Mouse (Mus musculus) embryo, embryonic 10.5 days (tissue): ENCODE measurements around the gene Slc31a1.

Source experiments
- DNase-seq: peaks from one replicate; pipeline ENCODE4 v3.0.0-alpha.2; 2015; ENCODE audit warnings: low spot score

Slc31a1 gene

DNA sequence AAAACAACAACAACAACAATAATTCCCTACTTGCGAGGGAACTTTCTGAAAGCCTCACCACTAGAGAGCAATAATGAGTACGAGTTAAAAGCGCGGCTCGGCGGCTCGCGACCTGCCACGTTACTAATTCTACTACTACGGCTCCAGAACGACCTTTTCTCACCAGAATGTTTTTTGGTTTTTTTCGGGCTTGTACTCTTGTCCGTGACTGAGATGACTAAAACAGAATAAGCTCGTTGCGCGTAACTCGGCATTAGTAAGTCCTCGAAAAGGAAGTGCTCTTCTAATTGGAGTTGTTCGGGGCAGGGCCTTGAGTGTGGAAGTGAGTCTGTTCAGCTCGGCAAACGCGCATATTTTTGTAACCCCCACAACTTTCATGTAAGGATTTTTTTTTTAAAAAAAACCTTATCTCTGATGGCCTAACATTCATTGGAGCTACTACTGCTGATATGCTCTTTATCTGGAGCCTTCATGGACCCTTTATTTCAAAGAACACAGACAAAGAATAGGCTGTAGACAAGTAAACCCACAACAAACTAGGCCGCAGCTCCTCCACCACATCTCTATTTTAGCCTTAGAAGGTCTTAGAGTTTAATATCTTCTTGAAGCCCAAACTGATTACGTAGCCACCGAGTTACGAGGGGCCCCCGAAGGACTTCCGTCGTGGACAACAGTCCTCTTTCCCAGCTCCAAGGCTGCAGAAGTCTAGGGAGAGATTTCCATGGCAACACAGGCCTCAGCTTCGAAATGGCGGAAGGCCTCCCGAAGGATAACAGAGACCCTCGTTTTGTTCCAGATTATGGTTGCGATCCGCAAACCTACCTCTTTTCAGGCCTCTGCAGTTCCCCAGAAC lies 47.4 kb downstream of the Slc31a1 start:
- peak; percentile 86 for DNase-seq

DNA sequence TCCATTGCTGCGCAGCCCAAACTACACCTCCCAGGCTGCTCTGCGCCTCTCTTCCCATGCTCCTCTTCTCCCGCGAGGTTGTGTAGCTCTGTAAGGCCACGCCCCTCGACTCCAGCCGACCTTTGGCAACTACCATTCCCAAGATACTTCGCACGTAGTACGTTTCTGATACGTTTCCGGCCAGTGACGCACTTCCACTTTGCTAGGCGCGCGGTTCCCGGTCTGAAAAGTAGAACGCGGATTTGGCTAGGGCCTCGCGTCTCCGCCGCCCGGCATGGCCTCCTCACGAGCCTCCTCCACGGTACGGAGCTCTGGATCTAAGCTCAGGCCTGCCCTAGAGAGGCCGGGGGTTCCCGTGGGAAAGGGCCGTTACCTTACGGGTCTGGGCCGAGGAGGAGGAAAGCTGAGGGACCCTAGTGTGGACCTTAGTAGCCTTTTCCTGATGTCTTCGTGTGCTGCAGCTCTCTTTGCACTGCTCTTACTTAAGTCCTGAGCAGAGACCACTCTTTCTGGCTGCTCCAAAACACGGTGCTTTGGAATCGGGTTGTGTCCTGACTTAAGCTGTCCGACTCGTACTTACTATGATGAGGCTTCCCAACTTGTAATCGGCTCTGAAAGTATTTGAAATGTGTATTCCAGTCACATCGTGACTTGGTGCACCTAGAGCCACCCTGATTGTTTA lies 48.2 kb downstream of the Slc31a1 start, which contains the start of the genes Cdc26 and Prpf4:
Cdc26 (minus strand) TSS at position 42 of the 682 bp plus-strand sequence.
Prpf4 (plus strand) TSS at position 197 of the 682 bp plus-strand sequence.
- DNase-seq: peak; percentile 100

DNA sequence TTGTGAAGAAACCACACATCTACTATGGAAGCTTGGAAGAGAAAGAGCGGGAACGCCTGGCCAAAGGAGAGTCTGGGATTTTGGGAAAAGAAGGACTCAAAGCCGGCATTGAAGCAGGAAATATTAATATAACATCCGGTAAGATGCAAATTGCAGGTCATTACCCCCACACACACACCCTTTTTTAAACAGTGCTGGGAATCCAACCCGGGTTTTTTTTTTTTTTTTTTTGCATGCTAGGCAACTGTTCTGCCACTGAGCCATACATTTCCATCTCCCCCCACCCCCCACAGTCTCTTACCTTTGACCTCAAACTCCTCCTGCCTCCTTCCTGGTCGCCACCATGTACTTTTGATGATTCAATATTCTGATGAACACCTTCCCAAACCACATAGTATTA lies 49.1 kb downstream of the Slc31a1 start:
- DNase-seq: peak; percentile 6

DNA sequence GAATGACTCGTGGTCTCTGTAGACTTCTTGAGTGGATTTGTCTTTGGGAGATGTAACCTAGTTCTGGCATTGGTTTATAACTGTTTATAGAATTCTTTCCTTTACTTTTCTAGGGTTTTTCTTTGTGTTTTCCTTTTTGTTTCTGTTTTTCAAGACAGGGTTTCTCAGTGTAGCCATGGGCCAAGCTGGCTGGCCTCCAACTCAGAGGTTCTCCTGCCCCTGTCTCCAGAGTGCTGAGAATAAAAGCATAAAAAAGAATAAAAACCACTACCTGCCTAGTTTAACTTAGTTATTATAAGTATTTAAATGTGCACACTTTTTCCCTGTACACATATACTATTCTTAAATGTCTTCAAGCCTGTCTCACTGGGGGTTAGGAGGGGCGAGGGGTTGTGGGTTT lies 49.8 kb downstream of the Slc31a1 start:
- DNase-seq: no peak

DNA sequence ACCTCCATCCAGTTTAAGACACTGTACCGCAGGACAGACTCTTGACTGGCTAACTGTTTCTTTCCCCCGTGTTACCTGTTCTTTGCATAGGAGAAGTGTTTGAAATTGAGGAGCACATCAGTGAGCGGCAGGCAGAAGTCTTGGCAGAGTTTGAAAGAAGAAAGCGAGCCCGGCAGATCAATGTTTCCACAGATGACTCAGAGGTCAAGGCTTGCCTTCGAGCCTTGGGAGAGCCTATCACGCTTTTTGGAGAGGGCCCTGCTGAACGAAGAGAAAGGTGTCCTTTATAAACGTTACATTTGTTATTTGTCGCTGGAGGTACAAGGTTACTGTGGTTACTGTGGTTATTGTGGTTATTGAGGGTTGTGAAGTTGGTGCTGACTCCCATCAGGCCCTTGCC lies 51.1 kb downstream of the Slc31a1 start:
- no peak for DNase-seq

DNA sequence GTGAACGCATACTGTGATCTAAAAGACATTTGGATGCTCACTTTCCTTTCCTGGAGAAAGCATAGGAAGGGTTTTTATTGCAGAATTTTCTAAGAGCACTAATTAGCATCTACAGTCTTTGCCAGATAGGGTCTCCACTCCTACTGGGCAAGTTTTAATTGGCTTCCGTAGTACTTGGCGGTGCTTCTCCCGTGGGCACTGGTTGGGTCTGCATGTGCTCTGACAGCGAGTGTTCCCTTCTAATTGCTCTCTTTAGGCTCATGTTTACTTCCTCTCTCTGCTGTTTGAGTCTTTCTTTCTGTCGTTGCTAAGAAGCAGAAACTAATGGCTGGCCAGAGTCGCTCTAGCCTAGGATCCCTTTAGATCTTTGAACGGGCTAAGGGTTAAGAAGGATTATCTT lies 57.9 kb downstream of the Slc31a1 start:
- no peak for DNase-seq

DNA sequence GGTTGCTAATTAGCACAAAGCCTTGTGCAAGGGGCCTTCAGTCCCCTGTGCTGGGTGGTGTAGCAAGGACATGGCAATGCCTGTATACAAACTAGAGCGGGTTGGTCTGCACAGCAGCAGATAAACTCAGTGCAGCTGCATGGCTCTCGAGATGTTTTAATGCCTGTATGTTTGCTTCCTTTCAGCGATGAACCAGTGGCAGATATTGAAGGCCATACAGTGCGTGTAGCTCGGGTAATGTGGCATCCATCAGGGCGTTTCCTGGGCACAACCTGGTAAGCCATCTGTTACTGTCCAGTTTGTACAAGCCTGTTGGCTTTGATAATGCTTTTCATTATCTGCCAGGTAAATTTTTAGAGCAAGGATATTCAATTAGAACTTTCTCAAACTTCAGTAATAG lies 58.6 kb downstream of the Slc31a1 start:
- no peak for DNase-seq

DNA sequence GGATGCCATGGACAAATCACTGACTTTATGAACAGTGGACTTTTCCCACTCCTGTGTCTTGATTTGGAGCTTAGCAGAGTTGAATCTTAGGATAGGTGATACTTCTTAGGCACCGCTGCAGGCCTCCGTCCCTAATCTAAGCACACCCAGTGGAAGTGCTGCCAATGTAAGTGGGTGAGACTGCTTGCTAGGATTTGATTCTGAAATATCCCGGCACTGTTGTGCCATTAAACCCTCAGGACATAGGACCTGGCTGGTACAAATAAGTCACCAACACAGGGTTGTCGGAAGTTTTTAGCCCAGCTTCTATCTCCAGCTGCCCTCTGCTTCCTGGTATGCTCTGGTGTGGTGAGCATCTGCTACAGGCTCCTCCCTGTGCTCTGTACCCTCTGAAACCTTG lies 65.4 kb downstream of the Slc31a1 start:
- no peak for DNase-seq

DNA sequence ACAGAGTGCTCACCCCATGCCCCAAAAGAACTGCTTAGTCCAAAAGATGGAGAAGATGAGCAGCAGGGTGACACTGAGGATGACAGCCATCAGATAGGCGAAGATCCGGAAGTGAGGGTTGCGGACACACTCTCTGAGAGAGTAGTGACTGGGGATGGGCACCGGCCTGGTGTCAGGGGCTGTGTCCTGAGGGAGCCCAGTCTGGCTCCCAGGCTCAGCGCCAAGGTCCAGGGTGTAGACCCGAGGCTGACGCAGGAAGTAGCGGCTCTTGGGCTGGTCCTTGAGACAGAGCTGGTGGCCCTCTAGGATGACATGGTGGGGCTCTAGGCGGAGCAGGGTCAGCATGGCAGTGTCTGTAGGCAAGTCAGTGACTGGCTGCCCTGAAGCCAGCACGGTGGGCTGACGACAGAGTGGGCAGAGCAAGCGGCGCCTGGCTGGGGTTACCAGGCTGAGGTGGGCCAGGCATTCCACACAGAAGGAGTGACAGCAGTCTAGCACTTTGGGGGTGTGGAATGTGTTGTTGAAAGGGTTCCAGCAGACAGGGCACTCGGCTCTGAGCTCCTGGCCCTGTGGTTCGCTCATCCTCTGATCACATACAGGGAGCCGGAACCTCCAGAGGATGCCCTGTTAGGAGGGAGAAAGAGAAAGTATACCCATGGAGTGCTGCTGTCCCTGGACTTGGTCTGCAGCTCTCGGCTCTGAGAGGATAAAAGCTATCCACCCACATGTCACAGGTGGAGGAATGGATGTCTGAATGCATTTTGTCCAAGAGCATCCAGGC lies 67.6 kb downstream of the Slc31a1 start:
- DNase-seq: no peak

DNA sequence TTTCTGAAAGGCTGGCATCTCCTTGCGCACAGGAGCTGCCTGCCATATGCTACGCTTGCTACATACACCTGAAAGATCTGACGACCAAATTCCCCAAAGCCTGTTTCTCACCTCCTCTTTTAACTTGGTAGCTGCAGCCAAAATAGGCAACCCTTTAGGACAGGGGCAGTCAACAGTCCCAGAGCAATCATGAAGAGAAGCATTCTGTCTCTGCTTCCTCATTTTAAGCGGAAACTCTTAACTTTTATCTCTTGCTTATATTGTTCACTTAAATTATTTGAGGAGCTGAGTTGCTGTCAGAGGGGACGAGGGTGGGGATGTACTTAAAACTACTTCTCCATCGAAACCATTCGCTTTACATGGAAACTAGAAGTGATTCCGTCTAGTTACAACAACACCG lies 69.1 kb downstream of the Slc31a1 start:
- no peak for DNase-seq

DNA sequence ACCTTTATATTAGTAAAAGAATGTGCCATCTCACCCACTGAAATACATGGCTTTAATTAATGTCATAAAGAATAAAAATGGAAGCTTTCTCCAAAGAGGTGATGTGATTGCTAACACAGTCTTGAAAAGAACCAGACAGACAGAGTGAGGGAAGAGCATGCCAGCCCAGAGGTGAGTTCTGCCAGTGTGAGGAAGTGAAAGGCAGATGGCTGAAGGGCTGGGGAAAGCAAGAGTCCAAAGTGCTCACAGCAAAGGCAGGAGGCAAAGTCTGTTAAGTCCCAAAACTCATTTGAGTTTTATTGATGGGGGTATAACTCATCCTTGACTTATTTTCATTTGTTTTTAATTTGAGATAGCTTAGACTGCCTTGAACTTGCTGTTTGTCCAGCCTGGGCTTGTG lies 70.2 kb downstream of the Slc31a1 start:
- no peak for DNase-seq

DNA sequence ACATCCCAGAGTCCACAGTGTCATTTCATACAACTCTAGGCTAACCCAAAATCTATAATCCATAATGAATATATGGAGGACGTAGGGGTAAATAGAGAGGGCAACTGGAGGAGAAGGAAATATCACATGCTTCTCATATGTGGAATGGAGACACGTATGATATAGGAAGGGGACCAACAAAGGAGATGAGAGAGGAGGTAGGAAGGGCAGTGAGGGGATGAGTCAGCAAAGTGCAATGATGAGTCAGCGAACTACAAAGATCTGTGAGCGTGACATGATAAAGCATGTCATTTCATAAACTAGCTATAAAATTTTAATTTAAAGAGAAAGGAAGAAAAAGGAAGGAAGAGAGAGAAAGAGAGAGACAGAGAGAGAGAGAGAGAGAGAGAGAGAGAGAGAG lies 71.0 kb downstream of the Slc31a1 start:
- no peak for DNase-seq

DNA sequence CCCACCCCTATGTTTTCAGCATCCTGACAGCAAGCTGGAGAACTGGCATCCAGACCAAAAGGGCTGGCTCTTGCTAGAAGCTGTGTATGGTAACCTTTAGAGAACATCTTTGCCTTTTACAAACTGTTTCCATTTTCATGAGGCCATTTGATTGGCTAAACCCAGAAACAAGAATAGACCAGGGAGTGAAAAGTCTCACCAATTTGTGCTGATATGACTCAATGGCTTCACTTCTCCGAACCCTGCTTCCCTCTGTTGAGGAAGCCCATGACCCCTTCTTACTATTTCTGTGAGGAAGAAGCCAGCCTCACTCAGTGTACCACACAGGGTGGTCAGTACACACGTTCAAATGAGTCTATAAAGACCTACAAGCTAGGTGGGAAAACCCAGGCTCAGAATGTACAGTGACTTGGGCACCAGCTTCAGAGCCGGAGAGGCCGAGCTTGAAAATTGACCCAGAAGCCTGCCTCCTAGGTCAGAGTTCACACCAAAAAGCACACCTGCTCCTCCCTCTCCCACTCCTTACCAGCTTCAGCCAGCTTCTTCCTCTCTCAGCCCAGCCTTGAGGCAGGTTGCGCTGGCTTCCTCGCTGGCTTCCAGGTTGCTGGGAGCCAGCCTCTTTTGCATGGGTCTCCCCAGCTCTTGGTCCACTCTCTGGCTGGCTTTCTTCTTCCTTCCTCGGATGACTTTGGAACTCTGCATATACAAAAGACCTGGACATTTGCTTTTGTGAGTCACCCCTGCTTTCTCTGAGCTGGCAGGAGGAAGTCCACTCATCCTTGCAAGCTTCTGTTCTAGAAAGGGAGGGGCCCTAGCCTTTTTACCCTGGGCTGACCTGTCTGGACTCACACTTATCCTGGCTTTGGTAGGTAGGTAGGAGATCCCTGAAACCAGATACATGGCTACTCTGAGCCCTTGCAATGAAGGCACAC lies 73.7 kb downstream of the Slc31a1 start:
- no peak for DNase-seq

DNA sequence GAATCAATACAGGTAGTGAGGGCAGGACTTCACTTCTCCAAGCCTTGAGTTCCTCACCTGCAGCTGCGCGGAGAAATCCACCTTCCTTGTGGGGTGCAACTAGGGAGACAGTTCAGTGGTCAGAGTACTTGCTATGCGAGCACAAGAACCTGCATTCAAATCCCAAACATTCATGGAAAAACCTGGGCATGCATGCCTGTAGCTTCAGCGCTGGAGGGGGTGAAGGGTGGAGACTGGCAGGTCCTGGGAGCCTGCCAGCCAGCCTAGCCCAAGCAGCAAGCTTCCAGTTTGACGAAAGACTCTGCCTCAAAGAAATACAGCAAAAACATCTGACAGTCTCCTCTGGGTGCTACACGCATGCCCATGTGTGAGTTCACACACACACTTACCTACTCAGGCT lies 74.6 kb downstream of the Slc31a1 start, which contains the start of gene Rnf183:
Rnf183 (minus strand) TSS at position 172 of the 400 bp plus-strand sequence.
- DNase-seq: no peak

DNA sequence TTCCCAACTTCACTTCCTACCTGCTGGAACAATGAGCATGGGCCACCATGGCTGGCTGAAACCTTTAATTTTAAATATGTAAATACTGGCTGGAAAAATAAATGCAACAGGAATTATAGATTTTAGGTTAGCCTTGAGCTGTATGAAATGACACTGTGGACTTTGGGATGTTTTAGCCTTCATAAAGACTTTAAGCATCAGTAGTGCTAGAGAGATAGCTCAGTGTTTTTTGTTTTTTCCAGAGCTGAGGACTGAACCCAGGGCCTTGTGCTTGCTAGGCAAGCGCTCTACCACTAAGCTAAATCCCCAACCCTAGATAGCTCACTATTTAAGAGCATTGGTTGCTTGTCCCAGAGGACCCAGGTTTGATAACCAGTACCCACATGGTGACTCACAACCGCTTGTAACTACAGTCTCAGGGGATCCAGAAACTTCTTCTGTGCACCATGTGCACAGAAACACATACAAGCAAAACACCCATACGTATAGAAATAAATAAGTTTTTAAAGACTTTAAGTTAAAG lies 76.8 kb downstream of the Slc31a1 start:
- no peak for DNase-seq

DNA sequence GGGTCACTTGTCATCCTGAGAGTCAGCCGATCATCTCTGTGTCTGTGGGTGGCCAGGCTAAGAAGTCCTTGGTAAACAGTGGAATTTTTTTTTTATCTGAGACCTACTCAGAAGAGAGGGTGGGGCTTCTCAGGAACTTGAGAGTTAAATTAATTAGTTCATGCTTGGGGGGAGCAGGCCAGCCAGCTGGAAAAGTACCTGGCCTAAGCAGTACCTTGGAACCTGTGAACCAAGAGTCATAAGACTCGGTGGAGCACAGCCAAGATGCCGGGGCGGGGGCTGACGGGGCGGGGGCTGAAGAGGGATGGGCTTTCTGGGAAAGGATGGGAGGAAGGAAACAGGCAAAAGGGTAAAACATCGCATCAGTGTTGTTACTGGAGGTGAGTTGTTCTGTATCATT lies 77.3 kb downstream of the Slc31a1 start:
- no peak for DNase-seq

DNA sequence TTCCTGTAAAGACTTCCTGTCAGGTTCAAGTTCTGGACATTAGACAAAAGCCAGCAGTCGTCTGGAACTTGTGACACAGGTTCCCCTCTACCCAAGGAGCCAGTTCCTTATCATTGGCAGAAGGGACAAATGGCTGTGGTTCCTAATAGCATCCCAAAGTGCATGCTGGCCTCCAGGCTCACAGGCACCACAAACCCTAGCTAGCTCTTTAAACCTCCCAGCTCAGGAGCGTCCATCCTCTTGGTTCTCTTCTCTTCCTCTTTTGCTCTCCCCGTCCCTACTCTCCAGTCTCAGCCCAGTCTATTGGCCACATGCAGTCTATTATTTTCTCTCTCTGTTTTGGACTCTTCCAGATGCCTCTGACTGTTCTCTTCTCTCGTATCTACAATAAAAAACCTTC lies 79.3 kb downstream of the Slc31a1 start:
- no peak for DNase-seq

DNA sequence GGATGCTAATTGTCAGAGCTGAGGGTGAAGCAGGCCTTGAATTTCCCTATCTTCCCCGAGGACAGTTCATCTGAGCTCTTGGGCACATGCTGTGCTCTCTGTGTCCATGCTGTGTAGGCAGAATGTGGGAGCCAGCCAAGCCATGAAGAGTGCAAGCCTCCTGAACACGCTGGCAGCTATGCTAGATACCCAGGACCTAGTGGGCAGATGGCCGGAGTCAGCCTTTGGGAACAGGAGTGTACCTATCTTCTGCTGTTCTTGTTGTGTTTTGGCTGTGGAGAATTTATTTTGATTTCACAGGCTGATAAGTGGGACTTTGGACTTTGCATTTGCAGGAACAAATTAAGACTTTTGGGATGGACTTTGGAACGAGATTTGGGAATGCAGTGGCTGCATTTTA lies 80.0 kb downstream of the Slc31a1 start:
- DNase-seq: no peak

DNA sequence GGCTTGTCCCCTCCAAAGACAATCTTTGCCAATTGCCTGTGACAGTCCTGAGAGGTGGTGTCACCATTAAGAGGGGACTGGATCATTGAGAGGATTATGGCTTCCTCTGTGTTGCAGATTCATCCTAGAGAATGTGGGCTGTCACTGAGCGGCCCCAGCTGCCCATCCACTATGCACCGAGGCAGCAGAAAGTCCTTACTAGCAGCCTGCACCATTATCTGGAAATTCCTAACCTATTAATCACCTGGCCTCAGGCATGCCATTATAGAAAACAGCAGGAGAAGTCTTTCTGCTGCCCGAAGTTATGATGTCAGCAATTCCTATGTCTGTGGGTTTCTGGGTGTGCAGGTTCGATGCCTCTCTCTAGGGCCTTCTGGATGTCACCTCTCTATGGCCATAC lies 80.5 kb downstream of the Slc31a1 start:
- DNase-seq: no peak
